Mouse (Mus musculus): Measurements from ENCODE around the gene Supt5. TPM values are rescaled to one million over a fixed set of nuclear protein-coding genes. Genes with fewer than 3 reads are reported as not detected.

Supt5 gene
- total RNA-seq, 2 experiments from 2014 or later: 76.6 to 78.9 TPM

DNA sequence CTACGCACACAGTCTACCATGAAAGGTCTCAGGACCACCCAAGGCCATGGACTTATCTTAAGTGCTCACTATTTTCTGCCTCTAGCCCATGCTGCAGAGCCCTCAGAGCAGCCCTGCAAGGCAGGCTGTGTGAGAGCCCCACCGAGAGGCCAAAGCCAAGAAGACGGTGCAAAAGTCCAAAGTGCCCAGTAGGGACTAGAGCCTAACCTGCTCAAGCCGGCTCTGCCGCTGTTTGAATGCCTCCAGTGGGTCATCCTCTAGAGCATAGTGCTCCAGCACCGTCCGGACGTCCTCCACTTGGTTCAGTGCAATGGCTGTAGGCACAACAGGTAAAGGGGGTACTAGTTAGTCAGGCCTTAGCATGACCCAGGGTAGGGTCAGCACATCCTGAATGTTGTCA, 32.3 kb downstream of the Supt5 start:
- DNase-seq (ENCODE audit: low spot score in 2 of 2): no peak

- DNase-seq (ENCODE audit: low spot score in 2 of 2): no peak
These were observed 32.9 kb downstream of the Supt5 start for GRCm38 (mm10) chr7:28305641-28306040.

- DNase-seq (ENCODE audit: low spot score in 2 of 2): peak in 1 of 2 experiments; percentile 59
These were observed 36.7 kb downstream of the Supt5 start, which contains the start of gene Dll3 for GRCm38 (mm10) chr7:28301616-28302433. Gene Dll3, minus strand, starts transcription at chr7:28302238.

DNA sequence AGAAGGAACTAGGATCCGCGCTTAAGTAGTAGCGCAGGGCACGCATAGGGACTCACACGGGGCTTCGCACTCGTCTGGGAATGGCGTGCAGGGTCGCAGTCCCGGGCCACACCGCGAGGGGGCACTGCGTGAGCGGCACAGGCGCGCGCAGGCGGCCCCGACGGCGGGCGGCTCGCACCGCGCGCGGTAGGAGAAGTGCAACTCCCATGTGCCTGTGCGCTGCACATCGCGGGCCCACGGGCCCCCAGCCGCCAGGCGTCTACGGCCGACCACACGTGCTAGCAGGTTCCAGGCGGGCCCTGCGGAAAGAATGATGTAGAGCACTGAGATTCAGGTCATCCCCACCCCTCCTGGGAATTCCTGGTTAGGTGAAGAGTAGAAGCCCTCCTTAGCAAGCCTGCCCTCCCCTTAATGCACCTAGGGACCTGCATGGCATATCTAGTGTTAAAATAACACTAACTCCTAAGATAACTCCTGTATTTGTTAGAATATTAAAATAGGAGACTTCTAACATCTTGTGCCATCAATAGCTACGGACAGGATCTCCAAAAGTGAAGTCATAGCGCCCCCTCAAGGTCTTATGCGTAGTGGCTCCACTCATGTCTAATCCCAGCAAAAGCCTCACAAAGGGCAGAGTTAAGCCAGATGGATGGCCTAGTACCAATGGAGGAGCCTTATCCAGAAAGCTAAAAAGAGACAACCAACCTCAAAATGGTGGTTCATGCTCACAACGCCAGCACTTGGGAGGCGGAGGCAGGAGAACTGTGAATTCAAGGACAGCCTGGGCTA, 39.5 kb downstream of the Supt5 start:
- DNase-seq (ENCODE audit: low spot score in 2 of 2): peak in 1 of 2 experiments; percentile 47

- DNase-seq (ENCODE audit: low spot score in 2 of 2): peak; percentile 54 to 66
These were observed 44.1 kb downstream of the Supt5 start for GRCm38 (mm10) chr7:28294481-28294880.

- DNase-seq (ENCODE audit: low spot score in 2 of 2): peak in 1 of 2 experiments; percentile 29
These were observed 47.6 kb downstream of the Supt5 start, which contains the start of gene Selenov for GRCm38 (mm10) chr7:28290638-28291590. Gene Selenov, minus strand, starts transcription at chr7:28291186.

- DNase-seq (ENCODE audit: low spot score in 2 of 2): no peak
These were observed 48.4 kb downstream of the Supt5 start for GRCm38 (mm10) chr7:28290165-28290564.

DNA sequence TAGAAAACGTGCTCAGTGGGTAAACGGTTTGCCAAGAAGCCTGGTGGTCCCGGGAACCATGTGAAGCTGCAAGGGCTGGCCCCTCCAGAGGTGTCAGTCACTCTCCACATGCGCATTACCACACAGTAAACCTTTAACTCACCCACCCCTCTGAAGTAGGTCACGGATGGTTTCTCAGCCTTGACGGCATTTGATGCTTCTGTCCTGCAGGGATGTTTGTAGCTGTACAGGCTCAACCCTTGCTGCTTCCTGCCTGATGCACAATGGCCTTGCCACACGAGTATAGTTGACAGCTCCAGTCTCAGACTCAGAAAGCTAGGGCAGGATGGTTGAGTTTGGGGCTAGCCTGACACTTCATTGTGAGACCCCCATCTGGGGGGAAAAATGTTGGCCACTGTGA, 57.9 kb downstream of the Supt5 start:
- DNase-seq (ENCODE audit: low spot score in 2 of 2): no peak

GRCm38 (mm10) chr7:28278279-28278652, 60.3 kb downstream of the Supt5 start:
- no peak for DNase-seq (ENCODE audit: low spot score in 2 of 2)

GRCm38 (mm10) chr7:28277615-28278278, 60.8 kb downstream of the Supt5 start, which contains the start of gene Eid2b:
Gene Eid2b, plus strand, starts transcription at chr7:28277739.
- DNase-seq (ENCODE audit: low spot score in 2 of 2): peak; percentile 97 to 98

DNA sequence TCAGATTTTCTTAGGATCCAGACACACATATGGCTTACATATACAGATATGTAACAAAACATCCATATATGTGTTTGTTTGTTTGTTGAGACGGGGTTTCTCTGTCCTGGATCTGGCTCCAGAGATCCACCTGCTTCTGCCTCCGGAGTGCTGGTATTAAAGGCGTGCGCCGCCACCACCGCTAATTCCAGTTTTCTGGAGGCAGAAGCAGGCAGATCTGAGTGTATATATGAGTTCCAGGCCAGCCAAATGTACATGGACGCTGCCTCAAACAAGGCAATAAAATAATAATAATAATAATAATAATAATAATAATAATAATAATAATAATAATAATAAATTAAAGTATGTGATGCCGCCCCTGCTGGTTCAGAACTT, 61.3 kb downstream of the Supt5 start:
- DNase-seq (ENCODE audit: low spot score in 2 of 2): no peak

DNA sequence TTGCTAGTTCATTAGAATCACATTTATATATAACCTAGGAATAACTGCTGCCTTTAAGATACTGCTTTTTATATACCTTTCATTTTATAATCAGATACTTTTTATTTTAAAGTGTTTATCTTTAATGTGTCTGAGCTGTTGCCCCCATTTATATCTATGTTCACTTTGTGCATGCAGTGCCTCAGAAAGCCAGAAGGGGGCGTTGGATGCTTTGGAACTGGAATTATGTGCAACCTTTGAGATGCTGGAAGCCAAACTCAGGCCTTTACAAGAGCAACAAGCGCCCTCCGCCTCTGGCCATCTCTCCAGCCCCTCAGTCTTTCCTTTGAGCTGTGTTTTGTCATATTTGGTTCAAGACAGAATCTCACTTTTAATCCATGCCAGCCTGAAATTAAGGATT, 66.8 kb downstream of the Supt5 start:
- DNase-seq (ENCODE audit: low spot score in 2 of 2): no peak

DNA sequence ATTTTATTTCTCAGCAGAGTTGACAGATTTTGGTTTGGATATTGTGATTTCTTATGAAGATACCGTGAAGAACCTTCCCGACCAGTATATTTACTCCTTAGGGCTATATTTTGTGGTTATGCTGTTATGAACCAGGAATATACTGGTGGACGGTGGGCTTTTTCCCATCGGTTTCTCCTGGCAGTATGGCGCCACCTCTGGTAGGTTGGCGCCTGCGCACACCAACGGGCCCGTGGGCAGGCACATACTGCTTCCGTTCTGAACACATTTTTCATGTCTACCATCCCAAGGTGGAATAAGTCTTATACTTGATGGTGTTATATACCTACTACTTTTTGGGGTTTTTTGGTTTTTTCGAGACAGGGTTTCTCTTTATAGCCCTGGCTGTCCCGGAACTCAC, 69.2 kb downstream of the Supt5 start:
- DNase-seq (ENCODE audit: low spot score in 2 of 2): no peak

DNA sequence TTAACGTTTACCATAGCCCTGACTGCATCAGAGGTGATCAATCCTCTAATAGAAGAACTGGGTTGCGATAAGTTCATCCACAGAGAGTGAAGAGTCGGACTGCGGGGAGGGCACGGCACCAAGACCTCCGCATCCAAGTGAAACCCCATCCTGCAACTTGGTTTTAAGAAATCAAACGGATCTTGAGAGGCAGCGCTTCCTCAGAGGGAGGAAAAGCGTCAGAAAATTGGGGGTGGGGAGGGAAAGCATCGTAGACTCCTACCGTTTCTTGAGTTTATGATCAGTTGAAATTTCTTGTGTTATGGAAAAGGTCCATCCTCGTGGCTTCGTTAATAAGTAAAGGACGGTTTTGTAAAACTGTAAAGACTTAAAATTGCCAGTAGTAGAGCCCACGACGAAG, 70.0 kb downstream of the Supt5 start:
- DNase-seq (ENCODE audit: low spot score in 2 of 2): no peak

GRCm38 (mm10) chr7:28268042-28268531, 70.5 kb downstream of the Supt5 start:
- peak in 1 of 2 experiments; percentile 61 for DNase-seq (ENCODE audit: low spot score in 2 of 2)

DNA sequence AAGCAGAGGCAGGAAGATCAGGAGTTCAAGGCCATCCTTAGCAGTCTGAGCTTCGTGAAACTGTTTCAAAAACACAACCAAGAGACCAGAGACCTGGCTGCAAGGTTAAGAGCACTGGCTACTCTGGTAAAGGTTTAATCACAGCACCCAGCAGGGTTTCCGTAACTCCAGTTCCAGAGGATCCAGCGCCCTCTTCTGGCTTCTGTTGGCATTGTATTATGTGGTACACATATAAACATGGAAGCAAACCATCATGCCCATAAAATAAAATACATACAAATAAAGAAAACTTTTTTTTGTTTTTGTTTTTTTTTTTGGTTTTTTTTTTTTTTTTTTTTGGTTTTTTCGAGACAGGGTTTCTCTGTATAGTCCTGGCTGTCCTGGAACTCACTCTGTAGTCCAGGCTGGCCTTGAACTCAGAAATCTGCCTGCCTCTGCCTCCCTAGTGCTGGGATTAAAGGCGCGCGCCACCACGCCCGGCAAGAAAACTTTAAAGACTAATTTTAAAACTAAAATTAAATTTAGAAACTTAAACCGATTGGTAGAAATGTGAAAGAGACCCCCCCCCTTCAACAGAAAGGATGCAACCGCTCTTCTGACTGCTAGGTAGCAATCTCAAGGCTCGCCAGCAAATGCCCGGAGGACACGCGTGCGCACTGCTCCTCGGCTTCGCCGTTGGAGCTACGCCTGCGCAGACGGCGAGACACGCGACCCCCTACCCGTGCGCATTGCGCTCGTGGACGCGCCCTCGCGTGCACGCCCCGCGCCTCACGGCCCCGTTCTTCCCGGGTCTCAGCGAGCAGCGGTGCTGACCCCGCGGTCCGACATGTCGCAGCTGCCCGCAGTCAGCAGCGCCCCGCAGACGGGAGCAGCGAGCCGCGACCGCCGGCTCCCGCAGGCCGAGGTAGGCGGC, 71.2 kb downstream of the Supt5 start, which contains the start of gene Eid2:
Gene Eid2 (plus strand): TSS at position 753 of the 913 bp plus-strand sequence.
- peak; percentile 58 to 82 for DNase-seq (ENCODE audit: low spot score in 2 of 2)

DNA sequence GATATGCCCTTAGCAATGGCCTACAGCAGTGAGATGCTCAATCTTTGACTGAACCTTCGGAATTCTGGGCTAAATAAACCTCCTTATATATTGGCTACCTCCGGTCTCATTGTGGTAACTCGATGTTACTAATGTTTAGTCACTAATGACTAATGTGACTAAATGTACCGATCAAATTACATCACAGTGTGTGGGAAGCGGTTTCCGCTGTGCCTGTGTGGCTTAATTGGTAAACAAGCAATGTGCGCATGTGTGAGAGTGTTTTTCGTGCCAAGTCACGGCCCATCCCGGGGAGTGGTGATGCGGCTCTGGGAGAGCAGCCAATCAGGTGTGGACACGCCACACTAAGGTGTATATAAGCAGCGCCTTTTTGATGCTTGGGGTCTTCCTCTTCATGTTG, 73.2 kb downstream of the Supt5 start:
- no peak for DNase-seq (ENCODE audit: low spot score in 2 of 2)
